Mouse (Mus musculus): ENCODE results near the gene Il21. TPM values are rescaled to one million over a fixed set of nuclear protein-coding genes. Genes with fewer than 3 reads are reported as not detected.

Gene Il21
- polyA plus RNA-seq, 1 experiment from 2014 or later: not detected

- Histone ChIP-seq H3K4me1 (ENCODE audit: control insufficient read depth, low read depth, low read length) (no peaks in the 10 kb centered on the region), H3K4me2 (ENCODE audit: low read depth, low read length) (no peak overlapping the region), H3K27ac (ENCODE audit: low read length) (no peak overlapping the region), H3K4me3 (ENCODE audit: low read depth, low read length) (no peak overlapping the region), H3K36me3 (ENCODE audit: control insufficient read depth, insufficient read depth) (no peaks in the 10 kb centered on the region), H3K27me3 (ENCODE audit: control insufficient read depth, insufficient read depth, low read depth, low read length) (no peaks in the 10 kb centered on the region), H3K9ac (ENCODE audit: low read depth, low read length) (no peak overlapping the region), H3K9me3 (replicated peaks; ENCODE audit: control insufficient read depth, low read length) (no peaks in the 10 kb centered on the region)
- WGBS (ENCODE audit: insufficient replicate concordance): 53% methylated on average over 12 of the region's 12 CpGs
- ATAC-seq (ENCODE audit: low read depth): no peak
Measured at GRCm38 (mm10) chr3:37180039-37180743, 52.2 kb downstream of the Il21 start.

GRCm38 (mm10) chr3:37179472-37179871 is 53.0 kb downstream of the Il21 start:
- H3K27ac ChIP-seq (ENCODE audit: low read length): no peak overlapping the region
- no peak for ATAC-seq (ENCODE audit: low read depth)
- no peaks in the 10 kb centered on the region for H3K27me3 ChIP-seq (ENCODE audit: control insufficient read depth, insufficient read depth, low read depth, low read length)
- H3K4me3 ChIP-seq (ENCODE audit: low read depth, low read length): no peak overlapping the region
- no peaks in the 10 kb centered on the region for H3K9me3 ChIP-seq (replicated peaks; ENCODE audit: control insufficient read depth, low read length)
- H3K4me2 ChIP-seq (ENCODE audit: low read depth, low read length): no peak overlapping the region
- H3K36me3 ChIP-seq (ENCODE audit: control insufficient read depth, insufficient read depth): no peaks in the 10 kb centered on the region
- no peak overlapping the region for H3K9ac ChIP-seq (ENCODE audit: low read depth, low read length)
- no peaks in the 10 kb centered on the region for H3K4me1 ChIP-seq (ENCODE audit: control insufficient read depth, low read depth, low read length)
- WGBS (ENCODE audit: insufficient replicate concordance): 78% methylated on average over 9 of the region's 9 CpGs

DNA sequence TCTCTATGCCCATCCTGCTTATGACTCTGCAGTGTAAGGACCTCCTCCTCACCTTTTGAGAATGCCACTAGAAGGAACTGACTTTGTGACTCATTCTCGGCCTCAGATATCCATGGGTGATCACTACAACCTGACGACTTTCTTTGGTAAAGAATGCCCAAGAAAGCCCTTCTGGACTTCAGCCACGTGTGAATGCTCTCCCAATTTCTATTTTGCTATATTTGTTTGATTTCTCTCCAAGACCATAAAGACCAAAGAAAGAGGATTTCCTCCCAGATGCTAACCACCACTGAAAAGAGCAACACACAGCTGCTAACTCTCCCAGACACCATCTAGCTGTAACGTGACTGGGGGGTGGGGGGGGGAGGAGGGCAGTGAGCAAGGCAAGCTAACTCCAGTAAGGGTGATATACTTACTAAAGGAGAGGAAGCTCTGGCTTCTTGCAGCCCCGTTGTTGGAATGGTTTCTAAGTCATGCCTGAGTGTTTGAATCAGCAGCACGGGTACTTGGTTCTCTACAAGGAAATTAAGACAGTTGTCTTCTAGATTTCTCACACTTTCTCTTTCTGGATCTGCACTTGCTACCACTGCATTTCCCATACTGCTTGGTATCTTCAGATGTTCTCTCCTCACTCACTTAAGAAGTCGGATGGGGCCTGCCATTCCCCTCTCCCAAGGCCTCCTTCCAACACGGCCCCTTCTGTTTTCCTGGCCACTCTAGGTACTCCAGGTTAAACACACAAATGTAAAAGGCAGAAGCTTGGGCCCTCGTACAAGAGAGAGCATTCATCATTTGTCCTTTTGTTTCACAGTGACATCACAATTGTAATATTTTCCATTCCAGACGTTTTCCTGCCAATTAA is 57.5 kb downstream of the Il21 start:
- Histone ChIP-seq H3K9ac (ENCODE audit: low read depth, low read length) (no peak overlapping the region), H3K4me1 (ENCODE audit: control insufficient read depth, low read depth, low read length) (no peaks in the 10 kb centered on the region), H3K4me2 (ENCODE audit: low read depth, low read length) (no peak overlapping the region), H3K9me3 (replicated peaks; ENCODE audit: control insufficient read depth, low read length) (no peaks in the 10 kb centered on the region), H3K4me3 (ENCODE audit: low read depth, low read length) (no peak overlapping the region), H3K27me3 (ENCODE audit: control insufficient read depth, insufficient read depth, low read depth, low read length) (no peaks in the 10 kb centered on the region), H3K36me3 (ENCODE audit: control insufficient read depth, insufficient read depth) (no peaks in the 10 kb centered on the region), H3K27ac (ENCODE audit: low read length) (no peak overlapping the region)
- WGBS (ENCODE audit: insufficient replicate concordance): 39% methylated on average over 10 of the region's 10 CpGs
- no peak for ATAC-seq (ENCODE audit: low read depth)

DNA sequence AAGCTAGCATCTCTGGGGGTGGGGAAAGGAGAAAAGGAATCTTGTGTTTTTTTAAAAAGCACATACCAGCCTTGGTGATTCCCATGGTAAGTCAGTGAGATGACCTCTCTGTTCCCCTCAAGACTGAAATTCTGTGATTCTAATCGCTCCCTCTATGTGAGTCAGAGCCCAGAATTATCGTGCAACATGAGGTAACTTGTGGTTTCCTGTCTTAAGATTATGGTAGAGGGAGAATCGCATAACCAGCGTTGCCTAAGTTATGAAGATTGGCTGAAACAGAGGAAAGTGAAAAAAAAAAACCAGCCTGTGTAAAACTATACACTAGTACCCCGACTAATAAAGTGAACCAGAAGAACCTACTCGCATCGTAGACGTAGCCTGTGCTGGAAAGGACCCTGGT is 59.2 kb downstream of the Il21 start:
- 22% methylated on average over 8 of the region's 8 CpGs for WGBS (ENCODE audit: insufficient replicate concordance)
- Histone ChIP-seq H3K4me1 (ENCODE audit: control insufficient read depth, low read depth, low read length) (no peaks in the 10 kb centered on the region), H3K9ac (ENCODE audit: low read depth, low read length) (no peak overlapping the region), H3K4me3 (ENCODE audit: low read depth, low read length) (no peak overlapping the region), H3K4me2 (ENCODE audit: low read depth, low read length) (no peak overlapping the region), H3K9me3 (replicated peaks; ENCODE audit: control insufficient read depth, low read length) (no peaks in the 10 kb centered on the region), H3K27me3 (ENCODE audit: control insufficient read depth, insufficient read depth, low read depth, low read length) (no peaks in the 10 kb centered on the region), H3K36me3 (ENCODE audit: control insufficient read depth, insufficient read depth) (no peaks in the 10 kb centered on the region), H3K27ac (ENCODE audit: low read length) (no peak overlapping the region)
- no peak for ATAC-seq (ENCODE audit: low read depth)

Small RNA genes within 50 kb of the gene (microRNA-seq; reads per million reads assigned to microRNA genes)
- not detected for gene Gm24169

Other genes starting within 250 kb of the Il21 start
- 0.05 and 0.09 TPM in 2 replicates for gene Adad1, start 169.1 kb downstream of the Il21 start, polyA plus RNA-seq (2015; fragmentation: Nextera tagmentation; extraction: Ambion mirVana)
- gene Il2, start 106.7 kb downstream of the Il21 start, polyA plus RNA-seq (2015; fragmentation: Nextera tagmentation; extraction: Ambion mirVana): 0.14 TPM in 1 of 2 replicates, not detected in the other
- 2.0 and 2.2 TPM in 2 replicates for gene Bbs12, start 79.9 kb upstream of the Il21 start, polyA plus RNA-seq (2015; fragmentation: Nextera tagmentation; extraction: Ambion mirVana)
- gene Cetn4, start 80.1 kb upstream of the Il21 start, polyA plus RNA-seq (2015; fragmentation: Nextera tagmentation; extraction: Ambion mirVana): 0.95 and 1.1 TPM in 2 replicates
- gene Fgf2, start 115.7 kb upstream of the Il21 start, polyA plus RNA-seq (2015; fragmentation: Nextera tagmentation; extraction: Ambion mirVana): 0.15 and 0.73 TPM in 2 replicates
- 14.6 and 15.5 TPM in 2 replicates for gene Spata5, start 187.3 kb upstream of the Il21 start, polyA plus RNA-seq (2015; fragmentation: Nextera tagmentation; extraction: Ambion mirVana)
- gene Nudt6, start 187.6 kb upstream of the Il21 start, polyA plus RNA-seq (2015; fragmentation: Nextera tagmentation; extraction: Ambion mirVana): 3.9 and 4.1 TPM in 2 replicates

All from liver, embryonic 16.5 days (tissue).